Mouse (Mus musculus) intestine, embryonic 15.5 days (tissue): ENCODE results near the gene Nav1. TPM values are rescaled to one million over a fixed set of nuclear protein-coding genes. Genes with fewer than 3 reads are reported as not detected.

Experiments used
- ATAC-seq: fragments of 200-750 bp; cut with Nextera tagmentation; 2 replicates; pipeline ENCODE4 v1.8.0; 2017; ENCODE audit warnings: moderate TSS enrichment, moderate library complexity
- H3K27ac ChIP-seq: fragments of 300-500 bp; sonication (generic); 2 replicates; pipeline ENCODE4 v1.5.1; 2015; ENCODE audit warnings: mild to moderate bottlenecking, inconsistent platforms
- H3K27me3 ChIP-seq: fragments of 300-500 bp; sonication (generic); replicated peaks from 2 replicates; pipeline ENCODE4 v1.6.1; 2015; ENCODE audit warnings: inconsistent platforms
- H3K36me3 ChIP-seq: fragments of 300-500 bp; sonication (generic); 2 replicates; pipeline ENCODE4 v1.6.1; 2015; ENCODE audit warnings: inconsistent platforms
- H3K4me1 ChIP-seq: fragments of 300-500 bp; sonication (generic); replicated peaks from 2 replicates; pipeline ENCODE4 v1.6.1; 2015; ENCODE audit warnings: inconsistent platforms
- H3K4me2 ChIP-seq: fragments of 300-500 bp; sonication (generic); replicated peaks from 2 replicates; pipeline ENCODE4 v1.6.1; 2015; ENCODE audit warnings: mild to moderate bottlenecking, inconsistent platforms
- H3K4me3 ChIP-seq: fragments of 300-500 bp; sonication (generic); replicated peaks from 2 replicates; pipeline ENCODE4 v1.5.1; 2015; ENCODE audit warnings: inconsistent platforms
- H3K9ac ChIP-seq: fragments of 300-500 bp; sonication (generic); 2 replicates; pipeline ENCODE4 v1.6.1; 2015; ENCODE audit warnings: inconsistent platforms
- H3K9me3 ChIP-seq: fragments of 300-500 bp; sonication (generic); 2 replicates; pipeline ENCODE4 v1.6.1; 2016; ENCODE audit warnings: inconsistent platforms
- WGBS: fragments of 180-500 bp; shearing (Covaris S2); methylation state at CpG from one replicate; pipeline ENCODE4 v1.1.7; 2015; 5-methylcytosine and 5-hydroxymethylcytosine counted together
- polyA plus RNA-seq: library from polyadenylated mRNA; unstranded; fragments of >200 nt; fragmentation: Nextera tagmentation; extraction: Ambion mirVana; gene quantifications from 2 replicates; pipeline ENCODE4 v1.2.1, GENCODE M21; 2015

The Nav1 gene
- polyA plus RNA-seq: 11.5 and 12.5 TPM in 2 replicates

DNA sequence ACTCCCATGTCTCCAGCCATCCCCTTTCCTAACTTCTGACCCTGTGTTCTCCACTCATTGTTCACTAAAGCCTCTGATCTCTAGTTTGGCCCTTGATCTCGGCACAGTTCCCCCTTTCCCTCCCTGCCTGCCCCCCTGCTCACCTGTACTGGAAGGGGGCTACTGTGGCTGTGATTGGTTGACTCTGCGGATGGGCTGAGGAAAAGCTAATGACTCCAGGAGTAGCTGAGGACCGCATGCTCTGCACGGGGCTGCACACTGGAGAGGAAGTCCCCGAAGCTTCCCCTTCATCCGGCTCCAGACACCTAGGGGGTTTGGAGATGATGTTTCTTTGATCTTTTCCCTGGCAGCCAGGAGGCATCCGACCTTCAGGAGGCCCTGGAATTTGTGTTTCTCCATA is at the start of gene Nav1:
TSS of gene Nav1 (minus strand) at position 277 of the 400 bp plus-strand sequence.
- no peak within 1 kb of the TSS for H3K27ac ChIP-seq
- no peaks in the 10 kb centered on the region for H3K4me1 ChIP-seq
- H3K4me2 ChIP-seq: no peak within 1 kb of the TSS
- no peaks in the 10 kb centered on the region for H3K9me3 ChIP-seq
- H3K4me3 ChIP-seq: no peak within 1 kb of the TSS
- H3K36me3 ChIP-seq: no peaks in the 10 kb centered on the region
- H3K27me3 ChIP-seq: no peaks in the 10 kb centered on the region
- no peak for ATAC-seq
- 50% methylated on average over 7 of the region's 7 CpGs for WGBS
- H3K9ac ChIP-seq: no peak within 1 kb of the TSS

- H3K4me3 ChIP-seq: no peak overlapping the region
- no peaks in the 10 kb centered on the region for H3K9me3 ChIP-seq
- H3K27ac ChIP-seq: no peak overlapping the region
- H3K9ac ChIP-seq: no peak overlapping the region
- H3K4me2 ChIP-seq: no peak overlapping the region
- H3K27me3 ChIP-seq: no peaks in the 10 kb centered on the region
- H3K4me1 ChIP-seq: 0 out of 2 replicates have a peak, but pooled peaks cover 3% of the 10 kb centered on the region
- no peak for ATAC-seq
- H3K36me3 ChIP-seq: no peaks in the 10 kb centered on the region; the same call in 1 of the 2 replicates
- 90% methylated on average over 6 of the region's 6 CpGs for WGBS
Observed at GRCm38 (mm10) chr1:135653909-135654308, 46.8 kb upstream of the Nav1 start.

GRCm38 (mm10) chr1:135645459-135646195 is 38.5 kb upstream of the Nav1 start:
- Histone ChIP-seq H3K9me3 (no peaks in the 10 kb centered on the region), H3K27ac (no peak overlapping the region), H3K36me3 (no peaks in the 10 kb centered on the region), H3K9ac (no peak overlapping the region), H3K4me2 (no peak overlapping the region), H3K27me3 (no peaks in the 10 kb centered on the region), H3K4me3 (no peak overlapping the region), H3K4me1 (no peaks in the 10 kb centered on the region)
- WGBS: 70% methylated on average over 8 of the region's 8 CpGs
- ATAC-seq: no peak

DNA sequence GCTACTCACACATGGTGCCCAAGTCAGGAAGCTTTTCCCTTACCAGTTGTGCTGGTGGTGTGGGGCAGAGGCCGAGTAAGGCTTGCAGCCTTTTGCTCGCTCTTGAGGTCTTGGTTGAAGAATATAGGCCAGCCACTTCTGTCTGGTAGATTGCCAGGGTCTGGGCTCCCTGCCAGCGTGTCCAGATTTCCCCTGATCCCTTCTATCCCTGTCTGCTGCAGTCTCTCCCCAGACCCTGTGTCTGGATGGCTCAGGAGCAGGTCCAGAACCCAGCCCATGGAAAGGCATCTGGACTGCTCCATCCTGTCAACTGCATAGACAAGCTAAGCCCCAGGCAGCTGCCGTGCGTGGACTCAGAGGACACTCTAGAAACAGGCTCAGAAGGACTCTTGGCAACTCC is 37.0 kb upstream of the Nav1 start:
- Histone ChIP-seq H3K36me3 (no peaks in the 10 kb centered on the region), H3K27ac (no peak overlapping the region), H3K4me1 (no peaks in the 10 kb centered on the region), H3K27me3 (no peaks in the 10 kb centered on the region), H3K4me2 (no peak overlapping the region), H3K9ac (no peak overlapping the region), H3K4me3 (no peak overlapping the region), H3K9me3 (no peaks in the 10 kb centered on the region)
- 62% methylated on average over 5 of the region's 5 CpGs for WGBS
- ATAC-seq: no peak; the same call in 1 of the 2 replicates

GRCm38 (mm10) chr1:135643691-135644090 is 36.6 kb upstream of the Nav1 start:
- H3K27ac ChIP-seq: no peak overlapping the region
- no peak overlapping the region for H3K4me3 ChIP-seq
- no peak for ATAC-seq
- H3K36me3 ChIP-seq: no peaks in the 10 kb centered on the region
- no peak overlapping the region for H3K9ac ChIP-seq
- WGBS: 84% methylated on average over 3 of the region's 3 CpGs
- no peaks in the 10 kb centered on the region for H3K4me1 ChIP-seq
- H3K4me2 ChIP-seq: no peak overlapping the region
- no peaks in the 10 kb centered on the region for H3K9me3 ChIP-seq
- H3K27me3 ChIP-seq: no peaks in the 10 kb centered on the region

DNA sequence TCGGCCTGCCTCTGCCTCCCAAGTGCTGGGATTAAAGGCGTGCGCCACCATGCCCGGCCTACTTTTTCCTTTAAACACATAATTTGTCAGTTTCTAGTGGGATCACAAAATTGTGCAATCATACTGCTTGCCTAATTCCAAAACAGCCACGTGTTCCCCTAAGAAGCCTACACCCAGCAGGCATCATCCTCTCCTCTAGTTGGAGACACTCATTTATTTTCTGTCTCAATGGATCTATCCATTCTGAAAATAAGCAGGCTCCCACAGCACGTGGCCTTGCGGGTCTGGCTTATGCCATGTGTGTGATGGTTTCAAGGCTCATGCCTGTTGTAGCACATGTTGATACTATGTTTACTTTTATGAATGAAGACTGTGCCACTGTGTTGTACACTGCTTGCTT is 32.8 kb upstream of the Nav1 start:
- H3K4me2 ChIP-seq: no peak overlapping the region
- H3K4me1 ChIP-seq: no peaks in the 10 kb centered on the region
- ATAC-seq: no peak
- H3K36me3 ChIP-seq: no peaks in the 10 kb centered on the region
- no peak overlapping the region for H3K27ac ChIP-seq
- no peaks in the 10 kb centered on the region for H3K27me3 ChIP-seq
- no peaks in the 10 kb centered on the region for H3K9me3 ChIP-seq
- 76% methylated on average over 7 of the region's 7 CpGs for WGBS
- H3K4me3 ChIP-seq: no peak overlapping the region
- H3K9ac ChIP-seq: no peak overlapping the region

DNA sequence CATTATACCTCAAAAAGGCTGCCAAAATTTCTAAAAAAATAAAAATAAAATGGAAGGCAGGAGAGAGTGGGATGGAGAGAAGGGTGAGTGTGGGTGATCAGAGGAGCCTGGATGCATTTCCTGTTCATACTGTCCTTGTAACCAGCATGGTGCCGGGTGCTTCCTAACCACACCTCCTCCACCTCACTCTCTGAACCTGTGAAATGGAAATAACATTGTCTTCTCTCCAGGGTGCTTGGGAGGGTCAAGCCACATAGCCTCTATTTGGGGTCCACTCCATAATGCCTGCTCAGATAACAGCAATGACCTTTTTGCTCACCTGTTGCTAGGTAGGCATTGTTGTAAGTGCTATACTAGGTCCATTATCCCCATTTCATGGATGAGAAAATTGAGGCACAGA is 32.0 kb upstream of the Nav1 start:
- 75% methylated on average over 1 of the region's 1 CpGs for WGBS
- H3K27ac ChIP-seq: no peak overlapping the region
- H3K4me1 ChIP-seq: no peaks in the 10 kb centered on the region
- H3K9ac ChIP-seq: no peak overlapping the region
- H3K27me3 ChIP-seq: no peaks in the 10 kb centered on the region
- no peaks in the 10 kb centered on the region for H3K36me3 ChIP-seq
- no peak overlapping the region for H3K4me2 ChIP-seq
- no peak overlapping the region for H3K4me3 ChIP-seq
- H3K9me3 ChIP-seq: no peaks in the 10 kb centered on the region
- no peak for ATAC-seq

DNA sequence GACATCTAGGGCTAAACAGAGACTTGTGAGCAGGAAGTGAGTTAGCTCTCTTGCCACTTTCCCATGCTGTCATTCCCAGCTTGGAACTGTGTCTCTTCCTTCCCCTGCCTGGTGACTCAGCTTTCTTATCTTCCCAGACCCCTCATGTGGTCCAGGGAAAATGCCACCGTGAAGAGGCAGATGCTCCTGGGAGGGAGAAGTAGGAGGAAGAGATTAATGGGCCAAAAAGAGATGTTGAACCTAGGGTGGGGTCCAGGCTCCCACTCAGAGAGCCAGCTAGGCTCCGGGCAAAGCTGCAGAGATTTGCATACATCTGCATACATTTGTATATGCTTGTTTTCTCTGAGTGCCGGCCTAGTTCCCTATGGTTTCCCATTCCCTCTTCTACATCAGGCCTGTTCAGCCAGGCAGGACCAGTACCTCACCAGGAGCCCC is 30.5 kb upstream of the Nav1 start:
- H3K4me3 ChIP-seq: no peak overlapping the region
- no peaks in the 10 kb centered on the region for H3K9me3 ChIP-seq
- no peaks in the 10 kb centered on the region for H3K27me3 ChIP-seq
- no peak overlapping the region for H3K4me2 ChIP-seq
- H3K9ac ChIP-seq: no peak overlapping the region
- H3K36me3 ChIP-seq: no peaks in the 10 kb centered on the region
- no peaks in the 10 kb centered on the region for H3K4me1 ChIP-seq
- H3K27ac ChIP-seq: no peak overlapping the region
- no peak for ATAC-seq
- WGBS: 22% methylated on average over 3 of the region's 3 CpGs

DNA sequence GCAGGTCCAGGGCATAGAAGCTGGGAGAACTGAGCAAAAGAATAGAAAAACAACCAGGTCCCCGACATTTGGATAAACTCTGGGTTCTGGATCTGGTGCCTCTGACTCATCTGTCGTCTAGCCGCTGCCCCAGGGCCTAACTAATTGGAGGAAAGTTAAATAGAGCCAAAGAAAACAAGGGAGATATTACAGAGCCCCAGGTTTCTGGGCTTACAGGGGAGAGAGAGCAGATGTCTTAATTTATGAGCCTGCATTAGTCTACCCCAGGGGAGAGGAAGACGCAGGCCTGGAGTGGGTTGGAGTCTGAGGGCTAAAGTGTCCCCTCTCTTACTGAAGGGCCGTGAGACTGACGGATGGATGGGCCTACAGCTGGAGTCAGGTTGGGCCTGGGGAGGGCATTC is 29.0 kb upstream of the Nav1 start:
- H3K4me3 ChIP-seq: no peak overlapping the region
- no peak for ATAC-seq
- WGBS: 52% methylated on average over 6 of the region's 6 CpGs

GRCm38 (mm10) chr1:135635323-135636064 is 28.4 kb upstream of the Nav1 start:
- Histone ChIP-seq H3K9ac (no peak overlapping the region), H3K27ac (no peak overlapping the region), H3K4me2 (no peak overlapping the region), H3K27me3 (no peaks in the 10 kb centered on the region), H3K9me3 (no peaks in the 10 kb centered on the region), H3K4me3 (no peak overlapping the region), H3K4me1 (peaks cover 9% of the 10 kb centered on the region), H3K36me3 (no peaks in the 10 kb centered on the region)
- ATAC-seq: no peak
- WGBS: 76% methylated on average over 11 of the region's 11 CpGs

More for the DNA sequence above, 29.0 kb upstream of the Nav1 start:
- no peak overlapping the region for H3K27ac ChIP-seq
- no peak overlapping the region for H3K9ac ChIP-seq
- H3K4me2 ChIP-seq: no peak overlapping the region
- peaks cover 9% of the 10 kb centered on the region for H3K4me1 ChIP-seq
- no peaks in the 10 kb centered on the region for H3K9me3 ChIP-seq
- H3K36me3 ChIP-seq: no peaks in the 10 kb centered on the region
- no peaks in the 10 kb centered on the region for H3K27me3 ChIP-seq

DNA sequence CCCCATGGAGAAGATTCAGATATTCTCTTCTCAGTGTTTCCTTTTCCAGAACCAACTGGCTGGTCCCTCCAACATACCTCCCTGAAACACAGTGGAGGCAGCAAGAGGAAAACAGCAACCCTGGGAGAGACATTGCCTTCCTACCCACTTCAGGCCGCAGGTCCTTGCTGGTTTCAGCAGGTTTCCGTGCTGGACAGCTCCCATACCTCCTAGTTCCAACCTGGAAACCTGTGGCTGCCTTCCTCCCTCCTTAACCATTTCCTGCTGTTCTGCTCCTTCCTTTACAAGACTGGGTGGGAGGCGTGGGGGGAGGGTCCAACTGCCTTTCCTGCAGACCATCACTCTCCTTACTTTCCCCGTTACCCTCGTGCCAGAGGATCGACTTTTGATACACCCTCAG is 27.7 kb upstream of the Nav1 start:
- Histone ChIP-seq H3K36me3 (no peaks in the 10 kb centered on the region), H3K4me3 (no peak overlapping the region), H3K4me2 (no peak overlapping the region), H3K9me3 (no peaks in the 10 kb centered on the region), H3K4me1 (peaks cover 11% of the 10 kb centered on the region), H3K27ac (no peak overlapping the region), H3K27me3 (no peaks in the 10 kb centered on the region), H3K9ac (no peak overlapping the region)
- WGBS: 11% methylated on average over 6 of the region's 6 CpGs
- no peak for ATAC-seq

GRCm38 (mm10) chr1:135633884-135634283 is 26.8 kb upstream of the Nav1 start:
- H3K27me3 ChIP-seq: no peaks in the 10 kb centered on the region
- no peaks in the 10 kb centered on the region for H3K9me3 ChIP-seq
- no peak for ATAC-seq
- H3K27ac ChIP-seq: no peak overlapping the region
- no peak overlapping the region for H3K9ac ChIP-seq
- WGBS: 90% methylated on average over 2 of the region's 2 CpGs
- H3K36me3 ChIP-seq: no peaks in the 10 kb centered on the region
- no peak overlapping the region for H3K4me2 ChIP-seq
- H3K4me3 ChIP-seq: no peak overlapping the region
- H3K4me1 ChIP-seq: peaks cover 11% of the 10 kb centered on the region

GRCm38 (mm10) chr1:135633478-135633877 is 26.4 kb upstream of the Nav1 start:
- no peaks in the 10 kb centered on the region for H3K9me3 ChIP-seq
- H3K27me3 ChIP-seq: no peaks in the 10 kb centered on the region
- H3K4me1 ChIP-seq: peaks cover 11% of the 10 kb centered on the region
- no peaks in the 10 kb centered on the region for H3K36me3 ChIP-seq
- H3K27ac ChIP-seq: no peak overlapping the region
- 86% methylated on average over 4 of the region's 4 CpGs for WGBS
- no peak overlapping the region for H3K4me2 ChIP-seq
- ATAC-seq: no peak
- no peak overlapping the region for H3K9ac ChIP-seq
- no peak overlapping the region for H3K4me3 ChIP-seq
